Mouse (Mus musculus): ENCODE data around the gene Apc2. TPM values are rescaled to one million over a fixed set of nuclear protein-coding genes. Genes with fewer than 3 reads are reported as not detected.
"Not testable (repeated sequence)": the region's sequence is repeated elsewhere in the genome, so short reads cannot be mapped to it uniquely, and the experiment has no call there.

Gene Apc2
- polyA plus RNA-seq (2016; fragmentation: Nextera tagmentation; extraction: Ambion mirVana) = 30.4 and 86.1 TPM in 2 replicates

GRCm38 (mm10) chr10:80295618-80296425 is at the start of gene Apc2:
Gene Apc2, plus strand, starts transcription at chr10:80295977.
- peak; percentile 87 for DNase-seq (ENCODE audit: low spot score)
- 1% methylated on average over 26 of the region's 26 CpGs for WGBS
- peaks cover 84% of the 10 kb centered on the region for H3K4me1 ChIP-seq (replicated peaks)
- peak within 1 kb of the TSS; percentile 96 for H3K27ac ChIP-seq
- H3K4me3 ChIP-seq = peak within 1 kb of the TSS; percentile 88
- H3K36me3 ChIP-seq = peaks cover 21% of the 10 kb centered on the region
- peaks cover 43% of the 10 kb centered on the region for H3K27me3 ChIP-seq (ENCODE audit: insufficient read depth, poor library complexity, severe bottlenecking)
- no peaks in the 10 kb centered on the region for H3K9me3 ChIP-seq

- 62% methylated on average over 6 of the region's 6 CpGs for WGBS
- H3K27me3 ChIP-seq (ENCODE audit: insufficient read depth, poor library complexity, severe bottlenecking) = no peaks in the 10 kb centered on the region
- DNase-seq (ENCODE audit: low spot score) = peak; percentile 31
- peaks cover 40% of the 10 kb centered on the region for H3K4me1 ChIP-seq (replicated peaks)
- no peak overlapping the region for H3K27ac ChIP-seq
- H3K4me3 ChIP-seq = peak overlapping the region; percentile 9; the same call in 1 of the 2 replicates
- no peaks in the 10 kb centered on the region for H3K9me3 ChIP-seq
- peaks cover 29% of the 10 kb centered on the region for H3K36me3 ChIP-seq
Observed at GRCm38 (mm10) chr10:80247849-80248248, 47.9 kb upstream of the Apc2 start.

GRCm38 (mm10) chr10:80248437-80248836 is 47.3 kb upstream of the Apc2 start:
- Histone ChIP-seq H3K4me3 (peak overlapping the region; percentile 57), H3K36me3 (peaks cover 29% of the 10 kb centered on the region), H3K4me1 (replicated peaks) (peaks cover 41% of the 10 kb centered on the region)
- DNase-seq (ENCODE audit: low spot score); H3K9me3 ChIP-seq; H3K27ac ChIP-seq; H3K27me3 ChIP-seq (ENCODE audit: insufficient read depth, poor library complexity, severe bottlenecking): not testable (repeated sequence)
- WGBS = 49% methylated on average over 3 of the region's 3 CpGs

- H3K27me3 ChIP-seq (ENCODE audit: insufficient read depth, poor library complexity, severe bottlenecking) = no peaks in the 10 kb centered on the region
- WGBS = under 1% methylated on average over 53 of the region's 53 CpGs
Observed at GRCm38 (mm10) chr10:80248971-80249640, 46.7 kb upstream of the Apc2 start, which contains the start of gene Ndufs7. Gene Ndufs7, plus strand, starts transcription at chr10:80249121.

GRCm38 (mm10) chr10:80250059-80250458 is 45.7 kb upstream of the Apc2 start:
- Histone ChIP-seq H3K27ac (peak overlapping the region; percentile 94), H3K36me3 (peaks cover 32% of the 10 kb centered on the region), H3K4me1 (replicated peaks) (peaks cover 31% of the 10 kb centered on the region), H3K9me3 (no peaks in the 10 kb centered on the region), H3K4me3 (peak overlapping the region; percentile 57), H3K27me3 (ENCODE audit: insufficient read depth, poor library complexity, severe bottlenecking) (no peaks in the 10 kb centered on the region)
- no peak for DNase-seq (ENCODE audit: low spot score)
- 41% methylated on average over 2 of the region's 2 CpGs for WGBS

More at GRCm38 (mm10) chr10:80248971-80249640, 46.7 kb upstream of the Apc2 start, which contains the start of gene Ndufs7:
- H3K36me3 ChIP-seq = peaks cover 29% of the 10 kb centered on the region
- H3K4me1 ChIP-seq (replicated peaks) = peaks cover 36% of the 10 kb centered on the region
- peak within 1 kb of the TSS; percentile 94 for H3K27ac ChIP-seq
- H3K4me3 ChIP-seq = peak within 1 kb of the TSS; percentile 57
- H3K9me3 ChIP-seq = no peaks in the 10 kb centered on the region
- peak; percentile 90 for DNase-seq (ENCODE audit: low spot score)

GRCm38 (mm10) chr10:80250573-80250972 is 45.2 kb upstream of the Apc2 start:
- Histone ChIP-seq H3K27me3 (ENCODE audit: insufficient read depth, poor library complexity, severe bottlenecking) (no peaks in the 10 kb centered on the region), H3K27ac (no peak overlapping the region), H3K4me1 (replicated peaks) (peaks cover 26% of the 10 kb centered on the region), H3K9me3 (no peaks in the 10 kb centered on the region), H3K36me3 (peaks cover 37% of the 10 kb centered on the region), H3K4me3 (peak overlapping the region; percentile 57)
- 86% methylated on average over 4 of the region's 4 CpGs for WGBS
- no peak for DNase-seq (ENCODE audit: low spot score)

- peaks cover 51% of the 10 kb centered on the region for H3K36me3 ChIP-seq
- DNase-seq (ENCODE audit: low spot score) = no peak
- H3K4me1 ChIP-seq (replicated peaks) = peaks cover 34% of the 10 kb centered on the region
- no peaks in the 10 kb centered on the region for H3K27me3 ChIP-seq (ENCODE audit: insufficient read depth, poor library complexity, severe bottlenecking)
- no peak overlapping the region for H3K27ac ChIP-seq
- no peaks in the 10 kb centered on the region for H3K9me3 ChIP-seq
- H3K4me3 ChIP-seq = no peak overlapping the region
Observed at GRCm38 (mm10) chr10:80252011-80252410, 43.8 kb upstream of the Apc2 start.

GRCm38 (mm10) chr10:80252493-80253274 is 43.1 kb upstream of the Apc2 start:
- no peaks in the 10 kb centered on the region for H3K27me3 ChIP-seq (ENCODE audit: insufficient read depth, poor library complexity, severe bottlenecking)
- H3K4me3 ChIP-seq = no peak overlapping the region
- peaks cover 57% of the 10 kb centered on the region for H3K36me3 ChIP-seq
- peaks cover 35% of the 10 kb centered on the region for H3K4me1 ChIP-seq (replicated peaks)
- H3K9me3 ChIP-seq = no peaks in the 10 kb centered on the region
- 90% methylated on average over 11 of the region's 11 CpGs for WGBS
- DNase-seq (ENCODE audit: low spot score) = no peak
- no peak overlapping the region for H3K27ac ChIP-seq

- no peaks in the 10 kb centered on the region for H3K9me3 ChIP-seq
- no peaks in the 10 kb centered on the region for H3K27me3 ChIP-seq (ENCODE audit: insufficient read depth, poor library complexity, severe bottlenecking)
- H3K4me3 ChIP-seq = no peak overlapping the region
- 95% methylated on average over 6 of the region's 6 CpGs for WGBS
- H3K4me1 ChIP-seq (replicated peaks) = peaks cover 42% of the 10 kb centered on the region
- H3K36me3 ChIP-seq = peaks cover 66% of the 10 kb centered on the region
- no peak overlapping the region for H3K27ac ChIP-seq
- no peak for DNase-seq (ENCODE audit: low spot score)
Observed at GRCm38 (mm10) chr10:80253551-80253950, 42.2 kb upstream of the Apc2 start.

GRCm38 (mm10) chr10:80254331-80255297 is 41.2 kb upstream of the Apc2 start:
- H3K27me3 ChIP-seq (ENCODE audit: insufficient read depth, poor library complexity, severe bottlenecking) = no peaks in the 10 kb centered on the region
- WGBS = 95% methylated on average over 26 of the region's 26 CpGs
- no peak overlapping the region for H3K4me3 ChIP-seq
- H3K27ac ChIP-seq = no peak overlapping the region
- peaks cover 53% of the 10 kb centered on the region for H3K4me1 ChIP-seq (replicated peaks)
- H3K36me3 ChIP-seq = peaks cover 71% of the 10 kb centered on the region
- no peaks in the 10 kb centered on the region for H3K9me3 ChIP-seq
- DNase-seq (ENCODE audit: low spot score) = no peak

- Histone ChIP-seq H3K9me3 (no peaks in the 10 kb centered on the region), H3K27me3 (ENCODE audit: insufficient read depth, poor library complexity, severe bottlenecking) (no peaks in the 10 kb centered on the region), H3K36me3 (peaks cover 71% of the 10 kb centered on the region), H3K4me3 (no peak overlapping the region), H3K4me1 (replicated peaks) (peaks cover 54% of the 10 kb centered on the region), H3K27ac (0 out of 2 replicates have a peak overlapping the region, but pooled peaks have one; percentile 42)
- 85% methylated on average over 5 of the region's 5 CpGs for WGBS
- no peak for DNase-seq (ENCODE audit: low spot score)
Observed at GRCm38 (mm10) chr10:80255881-80256535, 39.8 kb upstream of the Apc2 start.
